Mouse (Mus musculus): ENCODE measurements around the gene Lancl2.

GRCm38 (mm10) chr6:57691467-57692261 is 10.7 kb upstream of the Lancl2 start, which contains the start of gene Pyurf:
- no peak for TF ChIP-seq POLR2A (IDR thresholded peaks at IDR 0.05; ENCODE audit: borderline replicate concordance, low read depth, low read length)
- no peak for TF ChIP-seq CTCF (IDR thresholded peaks at IDR 0.05; ENCODE audit: low read depth, low read length)
